Mouse (Mus musculus) left cerebral cortex, postnatal 14 days (tissue): ENCODE data around the gene Adk. TPM values are rescaled to one million over a fixed set of nuclear protein-coding genes. Genes with fewer than 3 reads are reported as not detected.

ENCODE experiments used
- DNase-seq, 2 experiments: peaks; one replicate each; pipeline ENCODE4 v3.0.0; 2021 to 2022; ENCODE audit warnings: low spot score in 2 of 2, mixed read lengths in 1 of 2
- intact Hi-C: fragments of 180-260 bp; cut with DNase I; formaldehyde crosslinking; loops from one replicate; pipeline ENCODE4 v1.15.1; 2025
- total RNA-seq, 2 experiments: library from RNA; stranded (reverse); gene quantifications; 2 replicates each; pipeline ENCODE4 v1.2.3; 2021

The Adk gene
- total RNA-seq, 2 experiments from 2014 or later: 69.5 to 77.7 TPM

DNA sequence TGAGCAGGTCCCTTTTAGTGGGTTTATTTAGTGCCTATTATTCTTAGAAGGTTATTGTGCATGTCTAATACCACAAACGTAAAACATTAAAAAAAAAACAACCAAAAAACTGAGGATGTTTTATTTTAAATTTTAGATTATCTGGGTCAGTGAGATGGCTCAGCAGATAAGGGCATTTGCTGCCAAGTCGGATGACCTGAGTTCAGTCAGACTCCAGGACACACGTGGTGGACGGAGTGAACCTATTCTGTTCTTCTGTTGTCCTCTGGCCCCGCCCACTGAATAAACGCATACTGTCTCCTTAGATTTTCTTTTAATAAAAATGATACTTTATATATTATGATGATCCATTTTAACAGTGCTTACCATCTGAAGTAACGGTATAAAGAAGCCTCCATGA is 1.2 kb downstream of the Adk start:
- no peak for DNase-seq
- intact Hi-C loops: loop anchor here (5.0 kb wide), 2 partner anchors 34 to 59 kb away; no protein-coding TSS in a partner anchor

DNA sequence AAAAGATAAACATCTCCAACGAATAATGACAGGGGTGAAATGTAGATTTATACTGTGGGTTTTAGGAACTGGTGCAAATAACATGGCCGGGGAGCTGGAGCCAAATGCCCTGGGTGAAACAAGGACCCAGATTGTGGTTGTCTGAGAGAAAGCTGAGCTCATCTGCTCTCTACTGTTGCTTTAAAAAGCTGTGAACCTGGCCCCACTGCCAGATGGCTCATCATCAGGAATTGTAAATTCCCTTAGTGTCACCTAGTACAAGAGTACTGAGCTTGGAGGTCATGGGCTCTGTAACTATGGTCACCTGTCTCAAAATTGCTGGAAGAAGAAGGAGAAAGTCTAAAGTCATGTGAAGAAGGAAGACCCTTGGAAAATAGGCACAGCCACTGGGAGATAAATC is 6.6 kb downstream of the Adk start:
- no peak for DNase-seq
- intact Hi-C loops: no loop called here

DNA sequence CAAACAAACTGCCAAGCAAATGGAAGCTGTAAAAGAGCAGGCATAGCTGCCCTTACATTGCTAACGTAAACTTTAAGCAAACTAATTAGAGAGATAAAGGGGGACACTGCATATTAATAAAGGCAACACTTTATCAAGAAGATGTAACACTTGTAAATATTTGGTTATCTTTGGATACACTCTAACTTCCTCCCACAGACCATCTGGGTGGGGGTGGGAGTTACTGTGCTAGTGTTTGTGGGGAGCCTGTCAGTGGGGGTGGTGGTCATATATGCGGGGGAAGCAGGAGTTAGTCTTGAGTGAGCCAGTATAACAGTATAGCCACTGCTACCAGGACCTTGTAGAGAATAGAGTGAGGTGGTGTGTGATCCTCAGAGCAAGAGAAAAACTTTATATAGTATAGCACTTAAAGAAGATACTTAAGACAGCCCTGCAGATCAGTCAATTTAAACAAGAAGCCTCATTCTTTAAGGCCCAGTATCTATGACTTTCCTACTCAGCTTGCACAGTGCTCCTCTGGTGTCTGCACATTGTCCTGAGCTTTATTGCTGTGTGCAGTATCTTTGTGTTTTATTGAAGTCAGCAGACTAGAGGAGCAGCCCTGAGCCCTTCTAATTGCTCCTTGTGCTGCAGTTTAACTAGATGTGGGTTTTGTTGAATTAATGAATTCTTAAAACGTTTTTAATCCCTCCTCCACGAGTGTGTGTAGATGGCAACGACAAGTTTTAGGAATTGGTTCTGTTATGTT is 10.6 kb downstream of the Adk start:
- intact Hi-C loops: no loop called here
- DNase-seq: no peak

DNA sequence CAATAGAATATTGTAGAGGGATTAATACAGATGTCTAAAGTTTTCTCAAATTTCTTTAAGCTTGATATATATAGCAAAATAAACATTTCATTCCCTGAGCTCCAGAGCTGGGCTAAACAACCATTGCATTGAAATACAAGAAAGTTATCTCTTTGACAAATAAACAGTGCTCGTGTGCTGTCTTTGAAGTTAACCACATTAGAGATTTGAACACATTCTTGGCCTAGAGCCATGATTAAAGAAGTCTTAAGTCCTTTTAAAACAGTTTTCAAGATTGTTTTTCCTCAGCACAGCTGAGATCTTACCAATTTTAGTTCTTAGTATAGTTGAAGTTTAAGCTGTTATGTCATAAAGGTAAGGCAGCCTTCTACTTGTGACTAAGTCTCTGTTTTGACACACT is 11.9 kb downstream of the Adk start:
- intact Hi-C loops: no loop called here
- DNase-seq: no peak

DNA sequence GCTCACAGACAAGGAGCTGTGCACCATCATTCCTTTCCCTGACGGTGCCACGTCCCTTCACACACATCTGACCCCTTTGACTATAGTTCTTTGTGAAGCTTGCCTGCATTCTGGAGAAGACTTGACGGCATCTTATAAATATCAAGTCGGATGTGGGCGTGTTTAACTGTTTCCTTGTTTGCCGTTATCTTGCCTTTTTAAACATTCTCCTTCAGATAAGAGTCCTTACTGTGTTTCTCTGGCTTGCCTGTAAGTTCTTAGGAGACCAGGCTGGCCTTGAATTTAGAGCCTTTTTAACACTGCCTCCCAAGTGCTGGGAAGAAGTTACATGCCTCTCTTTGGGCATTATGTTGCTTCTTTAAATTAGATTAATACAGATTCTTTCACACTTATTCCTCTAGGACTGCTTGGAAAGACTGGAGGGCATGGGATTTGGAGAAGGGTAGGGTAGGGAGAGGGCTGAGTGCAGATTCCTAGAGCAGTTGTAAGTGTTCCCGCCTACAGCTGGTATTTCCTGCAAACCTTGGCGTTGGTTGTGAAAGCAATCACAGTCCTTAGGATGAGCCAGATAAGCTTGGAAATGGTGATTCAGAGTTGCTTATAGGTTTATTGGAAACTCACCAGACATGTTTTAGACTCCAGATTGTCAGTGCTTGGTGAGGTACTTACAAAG is 13.3 kb downstream of the Adk start:
- no peak for DNase-seq
- intact Hi-C loops: no loop called here

DNA sequence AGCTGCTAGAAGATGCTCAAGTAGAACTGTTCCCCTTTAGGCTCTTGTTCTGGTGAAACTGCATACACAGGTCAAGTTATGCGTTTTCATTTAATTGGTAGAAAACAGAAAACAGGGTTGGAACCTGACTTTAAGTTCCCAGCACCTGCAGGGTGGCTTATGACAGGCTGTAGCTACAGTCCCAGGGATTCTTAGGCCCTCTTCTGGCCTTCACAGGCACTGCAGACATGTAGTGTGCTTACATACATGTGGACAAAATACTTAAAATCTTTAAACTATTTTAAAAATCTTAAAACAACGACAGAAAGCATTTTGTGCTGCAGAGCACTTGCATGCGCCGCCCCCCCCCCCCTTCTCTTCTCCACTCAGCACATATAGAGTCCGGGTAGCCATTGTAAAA is 17.2 kb downstream of the Adk start:
- DNase-seq: no peak
- intact Hi-C loops: no loop called here

DNA sequence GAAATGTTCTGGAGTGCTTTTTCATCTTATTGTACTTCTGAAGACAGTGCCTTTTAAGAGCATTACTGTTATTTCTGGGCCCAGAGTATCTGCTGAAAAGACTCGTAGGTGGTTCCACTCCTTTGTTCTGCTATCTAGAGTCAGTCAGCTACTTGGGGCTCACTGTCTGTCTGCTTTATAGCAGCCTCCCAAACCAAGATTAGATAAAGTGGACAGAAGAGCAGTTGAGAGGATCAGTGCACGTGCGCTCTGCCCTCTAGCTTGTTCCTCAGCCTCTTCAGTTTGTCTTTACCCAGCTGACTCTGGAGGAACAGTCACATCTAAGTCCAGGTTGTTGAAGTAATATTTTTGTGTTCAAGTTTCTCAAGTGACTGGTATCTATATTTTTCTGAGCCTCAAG is 21.6 kb downstream of the Adk start:
- intact Hi-C loops: no loop called here
- DNase-seq: no peak

DNA sequence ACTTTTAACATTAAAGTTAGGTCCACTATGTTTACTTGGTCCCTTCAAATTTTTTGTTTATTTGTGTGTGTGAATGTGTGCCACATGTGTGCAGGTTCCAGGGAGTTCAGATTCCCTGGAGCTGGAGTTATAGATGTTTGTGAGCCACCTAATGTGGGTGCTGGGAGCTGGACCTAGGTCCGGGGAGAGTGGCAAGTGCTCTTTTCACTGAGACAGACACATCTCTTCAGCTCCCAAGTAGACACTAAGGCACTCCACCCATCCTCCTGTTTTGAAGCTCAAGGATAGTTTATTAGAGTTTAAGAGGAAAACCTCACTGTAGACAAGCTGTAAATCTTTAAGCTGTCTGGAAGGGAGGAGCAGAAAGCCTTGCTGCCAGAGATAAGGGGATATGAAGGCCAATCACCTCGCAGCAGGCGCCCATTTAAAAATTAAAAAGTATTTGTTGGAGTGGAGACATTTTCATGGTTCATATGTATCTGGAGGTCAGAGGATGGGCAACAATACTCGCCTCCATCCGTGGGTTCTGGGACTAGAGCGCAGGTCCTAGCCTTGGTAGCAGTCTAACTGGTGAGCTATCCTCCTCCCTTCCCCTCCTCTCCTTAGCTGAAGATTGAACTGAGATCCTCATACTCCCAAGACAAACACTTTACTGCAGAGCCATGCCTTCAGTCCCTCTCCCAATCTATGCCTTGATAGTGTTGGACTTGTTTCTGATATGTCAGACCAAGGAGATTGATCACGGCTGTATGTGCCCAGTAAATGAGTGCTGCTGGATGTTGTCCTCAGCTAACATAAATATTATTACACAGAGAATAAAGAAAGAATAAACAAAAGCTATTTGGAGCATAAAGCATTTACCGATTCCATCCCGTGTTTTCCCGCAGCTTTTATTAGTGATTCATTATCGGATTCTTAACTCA is 22.3 kb downstream of the Adk start:
- DNase-seq: no peak
- intact Hi-C loops: no loop called here

DNA sequence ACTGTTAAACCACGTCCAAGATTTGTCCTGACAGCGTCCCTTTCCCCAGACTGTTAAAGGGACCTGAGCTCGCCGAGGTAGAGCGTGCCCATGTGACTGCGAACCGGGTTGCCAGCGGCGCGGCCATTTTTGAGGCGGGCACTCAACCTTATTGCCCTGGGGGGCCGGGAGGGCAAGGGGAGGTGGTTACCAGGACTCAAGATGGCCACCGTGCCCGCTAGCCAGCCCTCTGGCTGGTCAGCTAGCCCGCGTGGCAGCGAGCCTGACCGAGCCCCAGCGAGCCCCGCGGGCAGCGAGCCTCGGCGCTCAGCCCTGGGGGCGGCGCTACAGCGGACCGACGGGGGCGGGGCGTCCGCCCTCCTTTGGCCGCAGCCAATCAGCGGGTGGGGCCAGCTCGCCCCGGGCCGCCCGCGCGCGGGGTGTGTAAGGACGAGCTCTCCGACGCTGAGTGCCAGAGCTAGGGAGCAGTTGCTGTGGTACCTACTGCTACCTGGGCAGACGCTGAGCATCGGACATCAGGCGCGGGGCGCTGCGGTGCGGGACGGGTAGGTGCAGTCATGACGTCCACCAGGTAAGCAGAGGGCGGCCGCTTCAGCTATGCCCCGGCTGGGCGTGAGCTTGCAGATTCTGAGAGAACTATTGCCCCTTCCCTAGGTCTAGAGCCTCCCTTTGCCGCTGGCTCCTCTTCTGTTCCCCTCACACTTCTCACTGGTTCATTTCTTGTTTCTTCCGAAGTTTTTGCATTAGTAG is 23.6 kb downstream of the Adk start:
- DNase-seq: peak; percentile 83 to 89
- intact Hi-C loops: no loop called here

DNA sequence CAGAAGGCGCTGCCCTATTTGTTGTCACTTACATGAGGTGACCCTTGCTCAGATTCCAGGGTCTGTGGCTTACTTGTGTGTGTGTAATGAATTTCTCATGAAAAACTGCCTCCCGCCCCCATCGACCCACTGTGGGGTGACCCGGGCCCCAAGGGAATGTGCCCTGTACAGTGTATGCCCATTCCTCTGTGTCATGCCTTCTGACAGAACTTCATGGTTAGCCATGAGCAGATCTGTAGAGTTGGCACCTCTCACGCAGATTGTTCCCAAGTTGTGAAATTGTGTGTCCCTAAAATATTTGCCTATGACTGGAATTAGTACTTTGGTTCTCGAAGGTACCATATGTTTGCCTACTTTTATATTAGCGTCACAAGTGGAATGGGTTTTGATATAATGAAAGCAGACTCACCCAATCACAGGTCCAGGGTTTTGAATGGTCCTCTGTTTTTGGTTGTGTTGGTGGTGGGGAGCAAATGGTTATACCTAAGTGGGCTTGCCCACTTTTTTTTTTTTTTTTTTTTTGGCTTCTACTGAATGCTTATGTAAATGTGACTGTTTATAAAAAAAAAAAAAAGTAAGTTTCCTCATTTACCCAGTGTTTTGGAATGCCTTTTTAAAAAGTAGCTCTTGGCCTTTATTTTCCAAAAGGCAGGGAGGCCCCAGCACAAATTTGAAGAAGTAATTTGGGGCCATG is 24.3 kb downstream of the Adk start:
- intact Hi-C loops: no loop called here
- DNase-seq: no peak

DNA sequence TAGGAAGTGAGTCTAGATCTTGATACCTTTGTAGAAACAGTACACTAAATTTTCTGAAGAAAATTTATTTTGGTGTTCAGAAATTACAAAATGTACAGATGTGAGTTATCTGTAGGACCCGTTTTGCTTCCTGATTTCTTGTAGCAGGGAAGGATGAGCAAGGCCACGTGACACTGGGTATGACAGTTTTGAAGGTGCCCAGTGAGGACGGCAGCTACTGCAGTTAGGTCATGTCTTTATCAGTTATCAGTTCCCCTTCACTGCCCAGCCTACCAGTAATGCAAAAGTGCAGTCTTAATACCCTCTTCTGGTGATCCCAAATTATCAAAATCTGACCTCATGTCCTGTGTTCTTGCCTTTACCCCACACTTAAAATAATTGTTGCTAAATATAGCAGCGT is 25.6 kb downstream of the Adk start:
- intact Hi-C loops: no loop called here
- no peak for DNase-seq

DNA sequence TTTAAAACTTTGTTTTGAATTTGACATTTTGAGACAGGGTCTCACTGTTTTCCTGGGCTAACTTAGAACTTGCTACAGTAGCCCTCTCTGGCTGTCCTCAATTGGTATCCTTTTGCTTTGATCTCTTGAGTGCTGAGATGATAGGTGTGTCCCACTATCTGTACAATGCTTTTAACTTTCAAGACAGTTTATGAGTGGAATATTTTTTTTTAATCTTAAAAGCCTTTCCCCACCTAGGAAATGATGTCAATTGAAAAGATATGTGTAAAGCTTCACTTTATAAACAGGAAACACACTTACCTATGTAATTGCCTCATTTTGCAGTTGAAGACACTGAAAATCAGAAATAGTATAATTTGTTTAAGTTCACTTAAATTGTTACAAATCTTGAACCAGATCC is 26.1 kb downstream of the Adk start:
- no peak for DNase-seq
- intact Hi-C loops: no loop called here

DNA sequence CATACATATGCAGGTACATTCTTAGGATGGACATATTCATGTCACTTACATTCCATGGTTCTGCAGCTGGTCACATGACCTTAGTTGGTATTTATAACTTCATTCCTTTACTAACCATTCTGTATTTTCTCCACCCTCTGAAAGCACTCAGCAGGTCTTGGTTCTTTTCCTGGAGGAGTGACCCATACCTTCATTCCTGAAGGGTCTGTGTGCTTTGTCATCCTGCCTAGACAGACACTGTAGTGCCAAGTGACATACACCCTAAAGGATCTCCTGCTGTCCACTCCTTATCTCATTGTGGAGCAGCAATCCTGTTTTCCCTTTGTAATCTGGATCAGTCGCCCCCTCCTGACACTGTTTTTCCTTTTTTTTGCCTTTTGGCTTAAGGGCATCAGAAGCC is 30.4 kb downstream of the Adk start:
- intact Hi-C loops: no loop called here
- no peak for DNase-seq

DNA sequence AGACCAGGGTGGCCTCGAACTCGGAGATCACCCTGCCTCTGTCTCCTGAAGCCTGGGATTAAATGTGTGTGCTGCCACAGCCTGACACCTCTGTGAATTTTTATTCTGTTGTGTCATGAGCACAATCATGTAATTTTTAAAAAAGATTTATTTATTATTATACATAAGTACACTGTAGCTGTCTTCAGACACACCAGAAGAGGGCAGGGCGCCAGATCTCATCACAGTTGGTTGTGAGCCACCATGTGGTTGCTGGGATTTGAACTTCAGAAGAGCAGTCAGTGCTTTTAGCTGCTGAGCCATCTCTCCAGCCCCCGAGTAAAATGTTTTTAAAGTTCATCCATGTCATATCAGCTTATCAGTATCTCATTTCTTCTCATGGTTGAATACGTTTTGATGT is 33.3 kb downstream of the Adk start:
- DNase-seq: no peak
- intact Hi-C loops: loop anchor here (5.0 kb wide), 1 partner anchor 33 kb away; the partner anchor contains the start of genes Adk and Ap3m1

DNA sequence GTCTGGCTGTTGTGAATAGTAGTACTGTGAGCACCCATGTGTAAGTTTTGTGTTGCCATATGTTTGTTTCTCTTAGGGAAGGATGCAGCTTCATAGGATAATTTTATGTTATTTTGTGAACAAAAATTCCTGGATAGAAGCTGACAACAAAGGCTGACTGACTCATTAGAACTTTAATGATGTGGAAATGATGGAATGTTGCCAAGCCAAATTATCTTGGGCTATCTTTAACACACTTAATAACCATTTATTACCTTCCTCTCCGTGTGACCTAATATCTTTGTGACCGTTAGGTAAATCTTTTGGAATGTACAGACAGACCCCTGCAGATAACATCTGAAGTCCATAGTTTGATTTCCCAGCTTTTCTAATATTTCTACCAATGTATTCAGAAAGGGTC is 33.7 kb downstream of the Adk start:
- no peak for DNase-seq

DNA sequence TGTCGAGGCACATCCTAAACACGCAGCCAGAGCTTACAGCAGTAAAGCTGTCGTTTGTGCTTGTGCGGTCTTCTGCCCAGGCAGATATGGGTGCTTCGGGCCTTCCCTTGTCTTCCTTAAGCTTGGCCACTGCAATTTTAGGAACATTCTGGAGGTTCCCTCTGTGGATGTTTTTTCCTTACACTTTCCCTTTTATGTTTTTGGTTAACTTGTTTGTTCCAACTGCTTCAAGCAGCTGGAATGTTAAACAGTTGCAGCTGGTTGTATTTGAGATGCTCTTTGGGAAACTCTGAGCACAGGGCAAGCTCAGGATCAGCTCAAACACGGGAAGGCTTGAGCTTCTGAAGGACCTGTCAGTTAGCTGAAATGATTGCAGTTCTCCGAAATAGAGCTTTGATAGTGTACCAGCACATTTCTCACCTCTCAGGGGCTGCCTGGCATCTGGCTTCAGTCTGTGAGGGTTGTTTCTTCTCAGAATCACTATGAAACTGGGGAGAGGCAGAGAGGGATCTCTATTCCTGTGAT is 34.5 kb downstream of the Adk start:
- DNase-seq: no peak
- intact Hi-C loops: loop anchor here (5.0 kb wide), 1 partner anchor 35 kb away; the partner anchor contains the start of genes Adk and Ap3m1

More for the DNA sequence above, 33.7 kb downstream of the Adk start:
- intact Hi-C loops: loop anchor here (5.0 kb wide), 1 partner anchor 34 kb away; the partner anchor contains the start of genes Adk and Ap3m1

DNA sequence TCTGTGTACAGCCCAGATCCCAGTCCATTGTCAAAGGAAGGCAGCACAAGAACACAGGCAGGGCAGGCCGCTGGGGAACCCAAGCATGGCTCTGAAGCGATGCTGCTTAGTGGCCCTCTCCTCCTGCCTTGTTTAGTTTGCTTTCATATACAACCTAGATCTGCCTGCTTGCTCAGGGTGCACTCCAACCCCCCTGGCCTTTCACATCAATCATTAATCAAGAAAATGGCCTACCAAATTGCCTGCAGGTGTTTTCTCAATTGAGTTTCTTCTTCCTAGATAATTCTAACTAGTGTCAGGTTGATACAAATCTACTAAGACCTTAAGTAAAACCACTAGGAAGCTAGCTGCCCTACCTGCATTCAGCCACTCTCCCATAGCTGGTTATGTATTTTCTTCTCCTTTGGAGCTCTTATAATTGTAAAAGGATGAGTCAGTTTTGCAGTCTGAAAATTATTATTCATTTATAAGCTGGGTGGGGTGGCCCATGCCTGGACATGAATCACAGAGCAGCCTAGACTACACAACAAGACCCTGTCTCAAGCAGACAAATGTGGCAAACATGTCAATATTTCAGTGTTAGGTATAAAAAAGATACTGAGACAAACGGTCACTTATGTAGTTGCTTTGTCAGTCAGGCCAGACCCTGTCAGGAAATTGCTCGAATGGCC is 35.2 kb downstream of the Adk start:
- intact Hi-C loops: loop anchor here (5.0 kb wide), 1 partner anchor 35 kb away; the partner anchor contains the start of genes Adk and Ap3m1
- DNase-seq: no peak

DNA sequence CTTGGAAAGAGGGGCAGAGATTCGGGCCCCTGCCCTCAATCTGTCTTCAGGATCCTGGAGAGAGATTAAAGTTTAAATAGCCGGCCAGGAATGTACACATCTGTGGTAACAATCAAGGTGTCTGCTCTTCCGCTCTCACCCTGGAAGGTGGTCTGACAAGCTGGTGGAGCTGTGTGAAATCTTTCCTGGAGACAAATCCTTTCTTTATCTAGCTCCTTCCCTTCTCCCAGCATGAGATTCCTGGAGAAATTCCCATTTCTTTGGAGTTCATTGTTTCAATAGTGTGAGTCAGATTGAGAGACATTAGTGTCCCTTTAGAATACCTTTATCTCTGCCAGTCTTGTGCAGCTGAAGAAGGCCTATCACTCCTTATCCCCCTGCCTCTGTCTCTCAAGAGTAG is 36.4 kb downstream of the Adk start:
- intact Hi-C loops: loop anchor here (5.0 kb wide), 1 partner anchor 36 kb away; the partner anchor contains the start of genes Adk and Ap3m1
- no peak for DNase-seq
